ENCODE assay signal across 13 mouse cellular contexts in the genomic region with DNA sequence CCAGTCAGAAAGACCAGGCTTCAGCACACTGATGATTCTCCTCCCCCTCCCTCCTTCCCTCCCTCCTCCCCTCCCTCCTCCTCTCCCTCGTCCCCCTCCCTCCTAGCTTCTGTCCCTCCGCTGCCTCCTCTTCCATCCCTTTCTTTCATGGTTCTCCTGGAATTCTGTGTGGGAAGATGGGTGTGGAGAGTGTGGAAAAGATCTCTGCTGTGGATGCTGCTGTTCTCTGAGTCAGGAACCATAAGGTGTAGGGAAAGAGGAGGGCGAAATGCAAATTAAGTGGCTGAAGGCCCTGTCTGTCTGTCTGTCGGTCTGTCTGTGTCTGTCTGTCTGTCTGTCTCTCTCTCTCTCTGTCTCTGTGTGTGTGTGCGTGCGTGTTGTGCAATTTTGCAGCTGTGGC. TPM values are rescaled to one million over a fixed set of nuclear protein-coding genes. Genes with fewer than 3 reads are reported as not detected.
"Had no signal": no experiment of that assay in that cellular context is flagged by ENCODE, and none has a peak within 500 bp of the region (broad histone marks: within the 10 kb centered on the region; RNA-seq: fewer than 3 reads in every experiment).

No protein-coding gene starts in this region.

- H3K36me3 ChIP-seq: limb, embryonic 15.5 days; midbrain, embryonic 13.5 days; neural tube, embryonic 15.5 days had no signal

- H3K27me3 ChIP-seq: limb, embryonic 15.5 days; midbrain, embryonic 13.5 days; neural tube, embryonic 15.5 days had no signal

- H3K27ac ChIP-seq: limb, embryonic 15.5 days; midbrain, embryonic 13.5 days; neural tube, embryonic 15.5 days had no signal

- H3K4me3 ChIP-seq: limb, embryonic 15.5 days; midbrain, embryonic 13.5 days; myocyte; neural tube, embryonic 15.5 days had no signal

- DNase-seq: kidney, adult 18-20 months; kidney, postnatal 14 days; lung, adult 18-20 months; right cerebral cortex, postnatal 4 days; spleen, adult 18-20 months; thymus, adult 2 months; thymus, postnatal 25 days had no signal

- ATAC-seq: inflammation-experienced regulatory T-cells, adult 6 months had no signal

- H3K9me3 ChIP-seq: limb, embryonic 15.5 days; midbrain, embryonic 13.5 days; neural tube, embryonic 15.5 days had no signal

- H3K4me2 ChIP-seq: limb, embryonic 15.5 days; midbrain, embryonic 13.5 days; neural tube, embryonic 15.5 days had no signal

- H3K9ac ChIP-seq: limb, embryonic 15.5 days; midbrain, embryonic 13.5 days; neural tube, embryonic 15.5 days had no signal

RNA-seq across cellular contexts. Expression of a gene that starts 10.5 kb away (rescaled TPM):
- polyA plus RNA-seq: inflammation-experienced regulatory T-cells, adult 6 months; kidney, embryonic 14.5 days had no signal

RNA-seq across cellular contexts. Expression of a gene that starts 23.9 kb away (rescaled TPM):
- polyA plus RNA-seq: inflammation-experienced regulatory T-cells, adult 6 months had no signal
